Mouse (Mus musculus) G1E (cell line): ENCODE measurements around the gene Cidec. TPM values are rescaled to one million over a fixed set of nuclear protein-coding genes. Genes with fewer than 3 reads are reported as not detected.

Experiments used
- ATAC-seq: 2 replicates; pipeline ENCODE4 v1.8.0; 2016; ENCODE audit warnings: mild to moderate bottlenecking; ENCODE audit not compliant: insufficient number of reproducible peaks, poor library complexity, low FRiP score, severe bottlenecking; ENCODE audit errors: extremely low read depth
- DNase-seq: peaks from one replicate; pipeline ENCODE4 v3.0.0; 2012; ENCODE audit warnings: low spot score
- H3K27me3 ChIP-seq: 2 replicates; pipeline ENCODE4 v1.6.1; 2012; ENCODE audit warnings: mild to moderate bottlenecking, low read length, inconsistent platforms; ENCODE audit not compliant: insufficient read depth
- H3K36me3 ChIP-seq: replicated peaks from 2 replicates; pipeline ENCODE3; 2012; ENCODE audit warnings: mild to moderate bottlenecking, inconsistent platforms
- H3K4me1 ChIP-seq: 2 replicates; pipeline ENCODE4 v1.6.1; 2012; ENCODE audit warnings: low read depth, low read length, inconsistent platforms, mixed read lengths; ENCODE audit not compliant: insufficient read depth
- H3K4me3 ChIP-seq: 2 replicates; pipeline ENCODE4 v1.5.1; 2012; ENCODE audit warnings: low read depth, mild to moderate bottlenecking, inconsistent platforms, low read length, moderate library complexity, mixed read lengths
- H3K9me3 ChIP-seq: replicated peaks from 2 replicates; pipeline ENCODE4 v1.6.1; 2012; ENCODE audit warnings: inconsistent platforms
- CTCF ChIP-seq: IDR thresholded peaks from 2 replicates; pipeline ENCODE4 v1.5.1; 2012; ENCODE audit warnings: low read depth, low read length, inconsistent platforms, mixed read lengths
- GATA1 ChIP-seq: IDR thresholded peaks from 2 replicates; pipeline ENCODE4 v1.6.1; 2012; ENCODE audit warnings: borderline replicate concordance, low read length, inconsistent platforms, mixed read lengths
- GATA2 ChIP-seq: IDR thresholded peaks from 2 replicates; pipeline ENCODE4 v1.6.1; 2012; ENCODE audit warnings: low read depth, low read length, inconsistent platforms, borderline replicate concordance
- POLR2AphosphoS5 ChIP-seq: IDR thresholded peaks from 2 replicates; pipeline ENCODE4 v1.6.1; 2012; ENCODE audit warnings: low read depth, low read length, inconsistent platforms; ENCODE audit not compliant: insufficient replicate concordance
- TAL1 ChIP-seq: conservative IDR thresholded peaks from 2 replicates; pipeline ENCODE4 v1.6.1; 2012; ENCODE audit warnings: low read depth, low read length, inconsistent platforms, mixed read lengths
- polyA plus RNA-seq: library from polyadenylated mRNA; stranded (reverse); fragments of >175 nt; gene quantifications from 2 replicates; pipeline ENCODE4 v1.2.3, GENCODE M21; 2012
- total RNA-seq, 2 experiments: library from RNA; stranded (forward) in 1 of 2; stranded (reverse) in 1 of 2; fragments of 200-1000 nt in 1 of 2; fragments of >200 nt in 1 of 2; fragmentation: Nextera tagmentation in 1 of 2; gene quantifications; 2 replicates each; pipeline ENCODE4 v1.2.3; 2014 to 2017

Gene Cidec
- total and polyA plus RNA-seq, 3 experiments: 0.27 TPM; not detected in 2

DNA sequence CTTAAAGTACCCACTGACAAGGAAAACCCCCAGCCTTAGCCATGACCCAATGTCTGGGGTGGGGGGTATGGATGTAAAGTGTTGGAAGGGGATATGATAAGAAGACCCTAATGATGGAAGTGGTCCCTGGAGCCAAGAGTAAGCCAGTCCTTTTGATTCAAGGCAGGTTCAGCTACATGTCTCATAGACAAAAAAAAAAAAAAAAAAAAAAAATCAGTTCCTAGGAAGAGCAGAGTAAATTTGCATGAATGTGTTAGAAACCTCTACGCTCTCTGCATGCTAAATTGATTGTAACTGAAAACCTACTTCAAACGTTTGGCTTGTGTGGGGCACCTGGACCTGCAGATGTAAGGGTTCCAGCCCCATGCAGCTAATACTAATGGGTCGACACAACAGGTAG, 3.8 kb downstream of the Cidec start:
- no peak for DNase-seq
- TF ChIP-seq TAL1 (no peak), POLR2AphosphoS5 (no peak), GATA2 (no peak), CTCF (no peak), GATA1 (no peak)
- Histone ChIP-seq H3K9me3 (peaks cover 5% of the 10 kb centered on the region), H3K27me3 (peaks cover 50% of the 10 kb centered on the region), H3K4me1 (0 out of 2 replicates have a peak, but pooled peaks cover 2% of the 10 kb centered on the region), H3K36me3 (no peaks in the 10 kb centered on the region), H3K4me3 (no peak overlapping the region)
- ATAC-seq: no peak

DNA sequence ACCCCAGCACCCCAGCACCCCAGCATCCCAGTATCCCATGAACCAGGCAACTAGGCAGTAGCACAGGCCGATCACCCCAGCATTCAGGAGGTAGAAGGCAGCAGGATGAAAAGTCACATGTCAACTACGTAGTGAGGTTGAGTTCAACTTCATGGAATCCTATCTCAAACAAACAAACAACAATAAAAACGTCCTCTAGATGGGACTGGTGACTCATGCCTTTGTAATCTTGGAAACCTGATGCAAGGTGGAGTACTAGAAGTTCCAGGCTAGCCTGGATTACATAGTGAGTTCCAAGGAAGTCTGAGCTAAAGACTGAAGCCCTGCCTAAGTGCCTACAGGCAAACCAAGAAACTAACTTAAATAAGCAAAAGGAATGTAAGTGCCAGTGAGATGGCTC, 4.7 kb downstream of the Cidec start:
- H3K36me3 ChIP-seq: no peaks in the 10 kb centered on the region
- DNase-seq: no peak
- ATAC-seq: no peak
- H3K4me1 ChIP-seq: 0 out of 2 replicates have a peak, but pooled peaks cover 2% of the 10 kb centered on the region
- no peak overlapping the region for H3K4me3 ChIP-seq
- no peak for TF ChIP-seq CTCF
- no peak for TF ChIP-seq GATA2
- no peak for TF ChIP-seq TAL1
- no peak for TF ChIP-seq GATA1
- H3K9me3 ChIP-seq: peaks cover 5% of the 10 kb centered on the region
- peaks cover 46% of the 10 kb centered on the region for H3K27me3 ChIP-seq

DNA sequence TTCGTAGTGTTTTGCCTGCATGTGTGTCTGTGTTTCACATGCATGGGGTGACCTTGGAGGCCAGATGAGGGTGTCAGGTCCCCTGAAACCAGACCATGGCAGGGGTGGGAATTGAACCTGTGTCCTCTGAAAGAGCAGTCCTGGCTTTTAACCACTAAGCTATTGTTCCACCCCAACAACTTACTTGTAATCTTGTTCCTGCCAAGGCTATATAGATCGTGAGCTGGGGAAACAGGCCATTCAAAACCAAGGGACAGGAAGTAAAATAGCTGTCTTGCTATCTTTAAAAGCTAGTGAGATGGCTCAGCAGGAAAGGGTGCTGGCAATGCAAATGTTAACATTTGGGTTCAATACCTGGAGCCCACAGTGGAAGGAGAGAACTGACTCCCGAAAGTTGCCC, 5.6 kb downstream of the Cidec start:
- peaks cover 5% of the 10 kb centered on the region for H3K9me3 ChIP-seq
- H3K27me3 ChIP-seq: peaks cover 43% of the 10 kb centered on the region
- TF ChIP-seq GATA2: no peak
- TF ChIP-seq POLR2AphosphoS5: no peak
- no peak for TF ChIP-seq GATA1
- TF ChIP-seq TAL1: no peak
- no peak for TF ChIP-seq CTCF
- peaks cover 7% of the 10 kb centered on the region; the same call in 1 of the 2 replicates for H3K4me1 ChIP-seq
- no peak overlapping the region for H3K4me3 ChIP-seq
- no peaks in the 10 kb centered on the region for H3K36me3 ChIP-seq
- DNase-seq (no peak), ATAC-seq (no peak)

DNA sequence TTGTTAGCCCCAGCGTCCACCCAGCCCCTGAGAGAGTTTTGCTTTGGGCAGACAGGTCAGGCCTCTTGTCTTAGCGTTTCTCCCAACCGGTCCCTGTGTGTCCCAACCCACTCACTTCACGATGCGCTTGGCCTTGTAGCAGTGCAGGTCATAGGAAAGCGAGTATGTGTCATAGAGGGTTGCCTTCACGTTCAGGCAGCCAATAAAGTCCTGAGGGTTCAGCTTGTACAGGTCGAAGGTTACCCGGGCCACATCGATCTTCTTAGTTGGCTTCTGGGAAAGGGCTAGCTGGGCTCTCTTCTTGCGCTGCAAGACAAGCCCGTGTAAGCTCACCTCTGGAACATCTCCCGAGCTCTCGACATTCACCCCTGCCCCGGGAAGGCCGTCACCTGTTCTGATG, 7.6 kb downstream of the Cidec start:
- no peak for TF ChIP-seq GATA1
- no peak for TF ChIP-seq GATA2
- no peak for TF ChIP-seq CTCF
- no peak for TF ChIP-seq POLR2AphosphoS5
- no peak for TF ChIP-seq TAL1
- Histone ChIP-seq H3K27me3 (peaks cover 34% of the 10 kb centered on the region), H3K4me1 (peaks cover 7% of the 10 kb centered on the region; the same call in 1 of the 2 replicates), H3K36me3 (no peaks in the 10 kb centered on the region), H3K4me3 (no peak overlapping the region), H3K9me3 (peaks cover 5% of the 10 kb centered on the region)
- no peak for DNase-seq
- ATAC-seq: no peak

DNA sequence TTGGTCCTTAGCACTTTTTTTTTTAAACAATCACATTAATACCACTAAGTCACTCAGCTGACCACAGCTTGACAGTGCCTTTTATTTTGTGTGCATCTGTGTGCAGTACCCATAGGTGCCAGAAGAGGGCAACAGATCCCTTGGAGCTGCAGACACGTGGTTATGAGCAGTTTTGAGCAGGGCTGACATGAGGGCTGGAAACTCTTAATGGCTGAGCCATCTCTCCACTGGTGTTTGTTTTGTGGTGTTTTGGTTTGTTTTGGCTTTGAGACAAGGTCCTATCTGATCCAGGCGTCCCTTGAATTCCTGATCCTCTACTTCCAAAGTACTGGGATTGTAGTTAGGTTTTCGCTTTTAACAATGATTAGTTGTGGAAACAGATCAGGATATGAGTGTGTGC, 8.2 kb downstream of the Cidec start:
- peaks cover 7% of the 10 kb centered on the region; the same call in 1 of the 2 replicates for H3K4me1 ChIP-seq
- ATAC-seq: no peak
- DNase-seq: no peak
- H3K4me3 ChIP-seq: no peak overlapping the region
- peaks cover 5% of the 10 kb centered on the region for H3K9me3 ChIP-seq
- TF ChIP-seq GATA2: no peak
- TF ChIP-seq TAL1: no peak
- no peak for TF ChIP-seq GATA1
- TF ChIP-seq CTCF: peak; percentile 77
- H3K36me3 ChIP-seq: no peaks in the 10 kb centered on the region
- peaks cover 29% of the 10 kb centered on the region for H3K27me3 ChIP-seq

DNA sequence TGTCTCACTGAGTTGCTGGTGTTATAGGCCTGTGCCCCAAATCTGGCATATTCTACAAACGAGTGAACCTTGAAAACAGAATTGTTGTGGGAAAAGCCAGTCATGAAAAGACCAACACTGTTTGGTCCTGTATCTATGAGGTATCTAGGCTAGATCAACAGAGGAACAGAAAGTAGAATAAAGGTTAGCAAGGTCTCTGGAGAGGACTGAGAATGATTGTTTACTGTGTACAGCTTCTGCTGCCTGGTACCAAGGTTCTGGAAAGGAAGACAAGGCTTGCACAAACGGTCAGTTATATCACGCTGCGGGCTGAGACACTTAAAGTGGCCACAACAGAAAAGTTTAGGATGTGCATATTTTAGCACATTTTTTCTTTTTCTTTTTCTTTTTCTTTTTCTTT, 8.9 kb downstream of the Cidec start:
- H3K9me3 ChIP-seq: peaks cover 5% of the 10 kb centered on the region
- no peak overlapping the region for H3K4me3 ChIP-seq
- peaks cover 25% of the 10 kb centered on the region for H3K27me3 ChIP-seq
- ATAC-seq (no peak), DNase-seq (no peak)
- H3K4me1 ChIP-seq: peaks cover 7% of the 10 kb centered on the region; the same call in 1 of the 2 replicates
- no peaks in the 10 kb centered on the region for H3K36me3 ChIP-seq
- TF ChIP-seq GATA2: no peak
- no peak for TF ChIP-seq CTCF
- TF ChIP-seq TAL1: no peak
- TF ChIP-seq GATA1: no peak
- TF ChIP-seq POLR2AphosphoS5: no peak

DNA sequence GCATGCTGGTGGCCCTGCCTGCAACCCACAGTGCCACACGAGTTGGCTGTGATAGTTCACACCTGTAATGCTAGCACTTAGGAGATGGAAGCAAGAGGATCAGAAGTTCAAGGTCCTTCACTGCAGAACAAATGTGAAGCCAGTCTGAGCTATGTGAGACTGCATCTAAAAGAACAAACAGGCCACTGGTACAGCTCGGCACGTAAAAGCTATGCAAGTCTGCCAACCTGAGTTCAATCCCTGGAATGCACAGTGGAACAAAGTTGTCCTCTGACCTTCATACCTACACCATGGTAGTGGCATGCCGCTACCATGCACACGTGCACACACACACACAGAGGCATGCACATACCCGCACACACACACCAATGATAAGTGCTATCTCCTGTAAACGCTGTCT, 11.4 kb downstream of the Cidec start:
- no peak for DNase-seq
- Histone ChIP-seq H3K27me3 (peaks cover 21% of the 10 kb centered on the region), H3K4me1 (peaks cover 16% of the 10 kb centered on the region), H3K36me3 (no peaks in the 10 kb centered on the region), H3K9me3 (peaks cover 5% of the 10 kb centered on the region), H3K4me3 (no peak overlapping the region)
- no peak for ATAC-seq
- TF ChIP-seq CTCF: no peak
- no peak for TF ChIP-seq GATA1
- TF ChIP-seq POLR2AphosphoS5: no peak
- no peak for TF ChIP-seq GATA2
- TF ChIP-seq TAL1: no peak
